Mouse (Mus musculus) liver, embryonic 14.5 days (tissue): ENCODE data around the gene Grin2b. TPM values are rescaled to one million over a fixed set of nuclear protein-coding genes. Genes with fewer than 3 reads are reported as not detected.

Experiments used
- ATAC-seq: fragments of 200-750 bp; cut with Nextera tagmentation; 2 replicates; pipeline ENCODE4 v1.8.0; 2017; ENCODE audit warnings: moderate number of reproducible peaks, mild to moderate bottlenecking, moderate library complexity; ENCODE audit not compliant: insufficient read depth
- DNase-seq, 3 experiments: peaks; one replicate each; pipeline ENCODE4 v3.0.0-alpha.2; 2012 to 2013; ENCODE audit warnings: low read depth in 3 of 3, low spot score in 3 of 3
- H3K27ac ChIP-seq: fragments of 300-500 bp; sonication (generic); 2 replicates; pipeline ENCODE4 v1.5.1; 2014; ENCODE audit warnings: moderate library complexity, mild to moderate bottlenecking, control low read depth, inconsistent platforms
- H3K27me3 ChIP-seq: fragments of 300-500 bp; sonication (generic); 2 replicates; pipeline ENCODE4 v1.6.1; 2014; ENCODE audit warnings: mild to moderate bottlenecking, low read length, moderate library complexity; ENCODE audit not compliant: control insufficient read depth, insufficient read depth
- H3K36me3 ChIP-seq: fragments of 300-500 bp; sonication (generic); replicated peaks from 2 replicates; pipeline ENCODE4 v1.6.1; 2014; ENCODE audit warnings: low read depth; ENCODE audit not compliant: control insufficient read depth, insufficient read depth
- H3K4me1 ChIP-seq, 2 experiments: fragments of 200-500 bp in 1 of 2; fragments of 300-500 bp in 1 of 2; sonication (generic) in 1 of 2; replicated peaks; 2 replicates each; pipeline ENCODE4 v1.6.1; 2012 to 2014; ENCODE audit warnings: antibody characterized with exemption in 1 of 2, inconsistent platforms in 1 of 2, low read length in 1 of 2; ENCODE audit not compliant: control insufficient read depth in 2 of 2, insufficient read depth in 2 of 2
- H3K4me2 ChIP-seq: fragments of 300-500 bp; sonication (generic); 2 replicates; pipeline ENCODE4 v1.6.1; 2014; ENCODE audit warnings: low read depth, mild to moderate bottlenecking, control low read depth, moderate library complexity
- H3K4me3 ChIP-seq, 2 experiments: fragments of 200-500 bp in 1 of 2; fragments of 300-500 bp in 1 of 2; sonication (generic) in 1 of 2; 2 replicates each; pipeline ENCODE4 v1.5.1; 2012 to 2014; ENCODE audit warnings: low read depth in 2 of 2, low read length in 2 of 2, mild to moderate bottlenecking in 2 of 2, control low read depth in 1 of 2, inconsistent platforms in 1 of 2, moderate library complexity in 1 of 2; ENCODE audit not compliant: insufficient read depth in 1 of 2
- H3K9ac ChIP-seq: fragments of 300-500 bp; sonication (generic); replicated peaks from 2 replicates; pipeline ENCODE4 v1.6.1; 2014; ENCODE audit warnings: mild to moderate bottlenecking, control low read depth, moderate library complexity
- H3K9me3 ChIP-seq: fragments of 300-500 bp; sonication (generic); 2 replicates; pipeline ENCODE4 v1.6.1; 2016; ENCODE audit warnings: low read length, mixed read lengths; ENCODE audit not compliant: control insufficient read depth
- CTCF ChIP-seq: IDR thresholded peaks from 2 replicates; pipeline ENCODE4 v1.5.1; 2016; ENCODE audit warnings: antibody characterized with exemption, low read depth, control low read depth
- EP300 ChIP-seq: IDR thresholded peaks from 2 replicates; pipeline ENCODE4 v1.6.1; 2016; ENCODE audit warnings: antibody characterized with exemption, low read depth
- WGBS: fragments of 180-500 bp; shearing (Covaris S2); extraction: QIAGEN DNeasy Blood & Tissue Kit; methylation state at CpG from one replicate; pipeline ENCODE4 v1.1.7; 2014; ENCODE audit not compliant: insufficient replicate concordance; 5-methylcytosine and 5-hydroxymethylcytosine counted together
- polyA plus RNA-seq, 2 experiments: library from polyadenylated mRNA; depleted of rRNA in 1 of 2; stranded (reverse) in 1 of 2; unstranded in 1 of 2; fragments of >200 nt; fragmentation: Nextera tagmentation in 1 of 2; extraction: Ambion mirVana in 1 of 2; gene quantifications; 2 replicates each; pipeline versions ENCODE4 v1.2.1 to v1.2.3; 2012 to 2014

Gene Grin2b
- polyA plus RNA-seq, 2 experiments = under 0.01 TPM; not detected in 1

- TF ChIP-seq EP300 (no peak), CTCF (no peak)
- H3K4me3 ChIP-seq = no peak overlapping the region
- H3K9me3 ChIP-seq = no peaks in the 10 kb centered on the region
- H3K27me3 ChIP-seq = no peaks in the 10 kb centered on the region
- H3K4me1 ChIP-seq = no peaks in the 10 kb centered on the region
- no peak overlapping the region for H3K9ac ChIP-seq
- H3K36me3 ChIP-seq = no peaks in the 10 kb centered on the region
- no peak for DNase-seq
- H3K27ac ChIP-seq = no peak overlapping the region
- H3K4me2 ChIP-seq = no peak overlapping the region
- no peak for ATAC-seq
- 55% methylated on average over 5 of the region's 5 CpGs for WGBS
Measured at GRCm38 (mm10) chr6:135945511-135945910, 227.8 kb downstream of the Grin2b start.

DNA sequence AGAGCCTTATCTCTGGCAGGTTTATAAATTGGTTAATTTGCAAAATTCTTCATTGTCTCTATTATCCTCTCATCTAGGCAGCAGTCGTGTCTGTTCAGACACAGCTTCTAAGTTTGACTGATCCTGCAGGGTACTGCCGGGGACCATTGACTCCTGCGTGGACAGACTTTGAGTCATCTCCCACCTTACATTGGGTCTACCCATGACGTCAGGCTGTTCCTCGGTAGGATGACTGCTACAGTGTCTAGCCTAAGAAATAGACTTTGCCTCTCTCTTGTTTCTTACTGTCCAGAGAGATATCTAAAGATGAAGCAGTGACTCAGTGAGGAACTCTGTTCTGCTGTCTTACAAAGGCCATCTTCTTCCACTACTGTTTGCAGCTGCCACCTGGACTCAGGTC is 229.0 kb downstream of the Grin2b start:
- no peaks in the 10 kb centered on the region for H3K36me3 ChIP-seq
- TF ChIP-seq CTCF = no peak
- TF ChIP-seq EP300 = no peak
- H3K9ac ChIP-seq = no peak overlapping the region
- H3K9me3 ChIP-seq = no peaks in the 10 kb centered on the region
- no peaks in the 10 kb centered on the region for H3K4me1 ChIP-seq
- H3K27ac ChIP-seq = no peak overlapping the region
- DNase-seq = no peak
- H3K4me3 ChIP-seq = no peak overlapping the region
- 61% methylated on average over 5 of the region's 5 CpGs for WGBS
- no peaks in the 10 kb centered on the region for H3K27me3 ChIP-seq
- no peak for ATAC-seq
- no peak overlapping the region for H3K4me2 ChIP-seq

- 70% methylated on average over 6 of the region's 6 CpGs for WGBS
- H3K4me2 ChIP-seq = no peak overlapping the region
- H3K9ac ChIP-seq = no peak overlapping the region
- no peaks in the 10 kb centered on the region for H3K36me3 ChIP-seq
- no peak overlapping the region for H3K4me3 ChIP-seq
- no peak for TF ChIP-seq EP300
- no peak for TF ChIP-seq CTCF
- no peaks in the 10 kb centered on the region for H3K27me3 ChIP-seq
- ATAC-seq (no peak), DNase-seq (no peak)
- H3K27ac ChIP-seq = no peak overlapping the region
- H3K9me3 ChIP-seq = no peaks in the 10 kb centered on the region
- H3K4me1 ChIP-seq = no peaks in the 10 kb centered on the region
Measured at GRCm38 (mm10) chr6:135943121-135943617, 230.1 kb downstream of the Grin2b start.

GRCm38 (mm10) chr6:135932924-135933323 is 240.4 kb downstream of the Grin2b start:
- Histone ChIP-seq H3K36me3 (no peaks in the 10 kb centered on the region), H3K4me3 (no peak overlapping the region), H3K27ac (no peak overlapping the region), H3K27me3 (no peaks in the 10 kb centered on the region), H3K9ac (no peak overlapping the region), H3K9me3 (no peaks in the 10 kb centered on the region), H3K4me1 (no peaks in the 10 kb centered on the region), H3K4me2 (no peak overlapping the region)
- TF ChIP-seq EP300 = no peak
- no peak for TF ChIP-seq CTCF
- no peak for ATAC-seq
- WGBS = 49% methylated on average over 3 of the region's 3 CpGs
- no peak for DNase-seq

DNA sequence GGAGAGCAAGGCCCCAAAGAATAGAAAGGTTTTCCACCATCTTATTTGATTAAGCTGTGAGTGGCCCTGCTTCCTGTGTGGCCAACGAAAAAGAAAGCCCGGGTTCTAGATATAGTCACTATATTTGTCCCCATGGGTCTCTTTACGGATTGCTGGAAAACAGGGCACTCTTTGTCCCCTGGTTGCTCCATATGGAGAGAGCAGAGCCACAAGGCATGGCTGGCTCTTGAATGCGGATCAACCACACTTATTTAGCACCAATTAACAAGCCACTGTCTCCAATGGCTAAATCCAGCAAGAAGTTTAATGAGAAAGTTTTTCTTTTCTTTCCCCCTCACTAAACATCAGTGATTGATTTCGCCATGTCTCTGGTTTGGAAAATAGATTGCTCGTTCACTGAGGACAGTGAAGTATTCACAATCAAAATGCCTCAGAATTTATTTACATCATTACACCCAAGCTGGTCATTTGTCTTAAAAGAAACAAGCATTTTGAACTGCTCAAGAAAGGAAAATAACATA is 240.9 kb downstream of the Grin2b start:
- H3K4me1 ChIP-seq = no peaks in the 10 kb centered on the region
- TF ChIP-seq EP300 = no peak
- no peak for TF ChIP-seq CTCF
- H3K9me3 ChIP-seq = no peaks in the 10 kb centered on the region
- no peak overlapping the region for H3K4me3 ChIP-seq
- 59% methylated on average over 6 of the region's 6 CpGs for WGBS
- no peak for ATAC-seq
- no peak for DNase-seq
- no peaks in the 10 kb centered on the region for H3K36me3 ChIP-seq
- no peaks in the 10 kb centered on the region for H3K27me3 ChIP-seq
- H3K4me2 ChIP-seq = no peak overlapping the region
- H3K27ac ChIP-seq = no peak overlapping the region
- no peak overlapping the region for H3K9ac ChIP-seq
